Mouse (Mus musculus) CH12.LX (cell line): Measurements from ENCODE around the gene Dab2.

Experiments used
- KAT2A ChIP-seq: IDR thresholded peaks from 2 replicates; pipeline ENCODE4 v1.6.1; 2012; ENCODE audit warnings: low read length, improper control_type of control experiment, inconsistent platforms; ENCODE audit not compliant: insufficient replicate concordance
- ZKSCAN1 ChIP-seq: IDR thresholded peaks from 2 replicates; pipeline ENCODE4 v1.6.1; 2012; ENCODE audit warnings: low read depth, inconsistent platforms, low read length, improper control_type of control experiment, borderline replicate concordance

- TF ChIP-seq KAT2A = no peak
- TF ChIP-seq ZKSCAN1 = no peak
Measured at GRCm38 (mm10) chr15:6334664-6335206, 35.1 kb downstream of the Dab2 start.
